Mouse (Mus musculus) brown adipose tissue, adult 24 weeks (tissue): ENCODE measurements around the gene Sox15. TPM values are rescaled to one million over a fixed set of nuclear protein-coding genes. Genes with fewer than 3 reads are reported as not detected.
"Not testable (repeated sequence)": the region's sequence is repeated elsewhere in the genome, so short reads cannot be mapped to it uniquely, and the experiment has no call there.

Experiments used
- H3K27ac ChIP-seq: fragments of 200-500 bp; replicated peaks from 2 replicates; pipeline ENCODE4 v1.5.1; 2012; ENCODE audit warnings: low read depth, mild to moderate bottlenecking, low read length
- H3K4me1 ChIP-seq: fragments of 200-500 bp; 2 replicates; pipeline ENCODE4 v1.6.1; 2012; ENCODE audit warnings: low read length, mixed read lengths; ENCODE audit not compliant: control insufficient read depth, insufficient read depth, insufficient read length
- H3K4me3 ChIP-seq: fragments of 200-500 bp; 2 replicates; pipeline ENCODE4 v1.5.1; 2012; ENCODE audit warnings: low read depth, mild to moderate bottlenecking, low read length, moderate library complexity; ENCODE audit not compliant: insufficient read depth
- polyA plus RNA-seq: library from polyadenylated mRNA; stranded (reverse); fragments of >200 nt; gene quantifications from 2 replicates; pipeline ENCODE4 v1.2.4, GENCODE M21; 2012; ENCODE audit not compliant: missing spikeins, insufficient read depth, insufficient read length

The Sox15 gene
- polyA plus RNA-seq = not detected in 2 replicates

GRCm38 (mm10) chr11:69655264-69656064, at the start of gene Sox15:
Gene Sox15, plus strand, starts transcription at chr11:69655314.
- Histone ChIP-seq H3K4me3 (no peak within 1 kb of the TSS), H3K4me1 (no peaks in the 10 kb centered on the region; the same call in 1 of the 2 replicates), H3K27ac (no peak within 1 kb of the TSS)

- H3K27ac ChIP-seq = no peak within 1 kb of the TSS
- H3K4me3 ChIP-seq = peak within 1 kb of the TSS; percentile 70
- H3K4me1 ChIP-seq = peaks cover 4% of the 10 kb centered on the region; the same call in 1 of the 2 replicates
Observed at GRCm38 (mm10) chr11:69605726-69606490, 49.2 kb upstream of the Sox15 start, which contains the start of gene Atp1b2. Gene Atp1b2, minus strand, starts transcription at chr11:69605942.

- Histone ChIP-seq H3K4me3 (peak overlapping the region; percentile 45), H3K27ac (no peak overlapping the region), H3K4me1 (peaks cover 4% of the 10 kb centered on the region; the same call in 1 of the 2 replicates)
Observed at GRCm38 (mm10) chr11:69606491-69606795, 48.7 kb upstream of the Sox15 start.

GRCm38 (mm10) chr11:69606832-69607231, 48.3 kb upstream of the Sox15 start:
- no peak overlapping the region for H3K4me3 ChIP-seq
- no peak overlapping the region for H3K27ac ChIP-seq
- H3K4me1 ChIP-seq = peaks cover 4% of the 10 kb centered on the region; the same call in 1 of the 2 replicates

GRCm38 (mm10) chr11:69608525-69608924, 46.6 kb upstream of the Sox15 start:
- no peak overlapping the region for H3K4me3 ChIP-seq
- no peaks in the 10 kb centered on the region for H3K4me1 ChIP-seq
- H3K27ac ChIP-seq = no peak overlapping the region

GRCm38 (mm10) chr11:69609416-69609815, 45.7 kb upstream of the Sox15 start:
- Histone ChIP-seq H3K27ac (no peak overlapping the region), H3K4me1 (no peaks in the 10 kb centered on the region), H3K4me3 (no peak overlapping the region)

GRCm38 (mm10) chr11:69610899-69611298, 44.2 kb upstream of the Sox15 start:
- Histone ChIP-seq H3K27ac (no peak overlapping the region), H3K4me3 (no peak overlapping the region), H3K4me1 (no peaks in the 10 kb centered on the region)

GRCm38 (mm10) chr11:69613553-69614256, 41.4 kb upstream of the Sox15 start:
- H3K27ac ChIP-seq = no peak overlapping the region
- peak overlapping the region; percentile 8; the same call in 1 of the 2 replicates for H3K4me3 ChIP-seq
- H3K4me1 ChIP-seq = no peaks in the 10 kb centered on the region

GRCm38 (mm10) chr11:69614257-69614588, 40.9 kb upstream of the Sox15 start:
- H3K4me3 ChIP-seq = peak overlapping the region; percentile 17
- not testable (repeated sequence) for H3K4me1 ChIP-seq, H3K27ac ChIP-seq

- no peaks in the 10 kb centered on the region for H3K4me1 ChIP-seq
- no peak overlapping the region for H3K27ac ChIP-seq
- no peak overlapping the region for H3K4me3 ChIP-seq
Observed at GRCm38 (mm10) chr11:69616781-69617180, 38.3 kb upstream of the Sox15 start.

GRCm38 (mm10) chr11:69617805-69618204, 37.3 kb upstream of the Sox15 start, which contains the start of gene Shbg:
Gene Shbg, minus strand, starts transcription at chr11:69617905.
- H3K4me1 ChIP-seq = no peaks in the 10 kb centered on the region
- no peak within 1 kb of the TSS for H3K4me3 ChIP-seq
- H3K27ac ChIP-seq = no peak within 1 kb of the TSS

GRCm38 (mm10) chr11:69620394-69621081, 34.6 kb upstream of the Sox15 start:
- Histone ChIP-seq H3K4me3 (no peak overlapping the region), H3K27ac (no peak overlapping the region), H3K4me1 (no peaks in the 10 kb centered on the region)

GRCm38 (mm10) chr11:69621571-69622268, 33.4 kb upstream of the Sox15 start, which contains the start of gene Sat2:
Gene Sat2, plus strand, starts transcription at chr11:69622024.
- Histone ChIP-seq H3K4me1 (no peaks in the 10 kb centered on the region), H3K27ac (no peak within 1 kb of the TSS), H3K4me3 (peak within 1 kb of the TSS; percentile 79)

GRCm38 (mm10) chr11:69622406-69622805, 32.7 kb upstream of the Sox15 start:
- H3K4me1 ChIP-seq = no peaks in the 10 kb centered on the region
- peak overlapping the region; percentile 79 for H3K4me3 ChIP-seq
- no peak overlapping the region for H3K27ac ChIP-seq
